Mouse (Mus musculus) C2C12 (cell line): ENCODE data around the gene Ica1.

Experiments used
- CEBPB ChIP-seq: IDR thresholded peaks from one replicate; pipeline ENCODE4 v1.6.1; 2011; ENCODE audit warnings: low read depth, mild to moderate bottlenecking, control low read depth, moderate library complexity
- CTCF ChIP-seq: IDR thresholded peaks from one replicate; pipeline ENCODE4 v1.5.1; 2011; ENCODE audit not compliant: control insufficient read depth, insufficient read depth, insufficient read length
- FOSL1 ChIP-seq: IDR thresholded peaks from one replicate; pipeline ENCODE4 v1.8.0; 2011; ENCODE audit warnings: mild to moderate bottlenecking, low read length; ENCODE audit not compliant: poor library complexity, insufficient read depth, severe bottlenecking
- MAX ChIP-seq: IDR thresholded peaks from one replicate; pipeline ENCODE4 v1.6.1; 2011; ENCODE audit warnings: mild to moderate bottlenecking, control low read depth
- MYOD1 ChIP-seq: IDR thresholded peaks from one replicate; pipeline ENCODE4 v1.6.1; 2011; ENCODE audit warnings: low read depth; ENCODE audit not compliant: control insufficient read depth, insufficient read length
- USF1 ChIP-seq: IDR thresholded peaks from one replicate; pipeline ENCODE4 v1.6.1; 2011; ENCODE audit warnings: low read depth, mild to moderate bottlenecking, control low read depth, moderate library complexity

GRCm38 (mm10) chr6:8663092-8663740 is 115.1 kb downstream of the Ica1 start:
- TF ChIP-seq MAX (no peak), CTCF (no peak), USF1 (no peak), MYOD1 (no peak), CEBPB (no peak), FOSL1 (no peak)
